Mouse (Mus musculus) ES-Bruce4 (cell line): Measurements from ENCODE around the gene Apbb2. TPM values are rescaled to one million over a fixed set of nuclear protein-coding genes. Genes with fewer than 3 reads are reported as not detected.

Source experiments
- H3K27ac ChIP-seq: 2 replicates; pipeline ENCODE4 v1.5.1; 2012; ENCODE audit warnings: low read length, inconsistent platforms; ENCODE audit not compliant: insufficient read depth
- H3K27me3 ChIP-seq: 2 replicates; pipeline ENCODE4 v1.6.1; 2012; ENCODE audit warnings: mild to moderate bottlenecking, low read length, inconsistent platforms; ENCODE audit not compliant: control insufficient read depth, poor library complexity, insufficient read depth, severe bottlenecking
- H3K36me3 ChIP-seq: 2 replicates; pipeline ENCODE4 v1.6.1; 2012; ENCODE audit warnings: inconsistent platforms, mild to moderate bottlenecking, low read length, moderate library complexity; ENCODE audit not compliant: control insufficient read depth, poor library complexity, insufficient read depth, severe bottlenecking
- H3K4me1 ChIP-seq: one replicate; pipeline ENCODE4 v1.8.1; 2011; ENCODE audit warnings: low read length; ENCODE audit not compliant: control insufficient read depth, insufficient read depth
- H3K4me3 ChIP-seq: 2 replicates; pipeline ENCODE4 v1.5.1; 2011; ENCODE audit warnings: low read depth, mild to moderate bottlenecking, low read length
- H3K9ac ChIP-seq: 2 replicates; pipeline ENCODE4 v1.6.1; 2012; ENCODE audit warnings: low read depth, mild to moderate bottlenecking, inconsistent platforms; ENCODE audit not compliant: poor library complexity, severe bottlenecking
- H3K9me3 ChIP-seq: replicated peaks from 2 replicates; pipeline ENCODE4 v1.6.1; 2012; ENCODE audit warnings: mild to moderate bottlenecking, low read length, inconsistent platforms; ENCODE audit not compliant: control insufficient read depth, poor library complexity, insufficient read depth, severe bottlenecking
- CTCF ChIP-seq: IDR thresholded peaks from one replicate; pipeline ENCODE4 v1.8.1; 2011; ENCODE audit warnings: low read depth, low read length
- EP300 ChIP-seq: IDR thresholded peaks from 2 replicates; pipeline ENCODE4 v1.6.1; 2011; ENCODE audit warnings: low read depth, low read length; ENCODE audit not compliant: insufficient read depth
- POLR2A ChIP-seq: IDR thresholded peaks from one replicate; pipeline ENCODE4 v1.8.1; 2011; ENCODE audit warnings: low read length; ENCODE audit not compliant: insufficient read depth
- polyA plus RNA-seq: library from polyadenylated mRNA; stranded (reverse); fragments of >200 nt; gene quantifications from 2 replicates; pipeline ENCODE4 v1.2.4, GENCODE M21; 2011; ENCODE audit warnings: low read depth; ENCODE audit not compliant: missing spikeins, insufficient read depth, insufficient read length

The Apbb2 gene
- polyA plus RNA-seq, 1 experiment = 39.0 TPM

DNA sequence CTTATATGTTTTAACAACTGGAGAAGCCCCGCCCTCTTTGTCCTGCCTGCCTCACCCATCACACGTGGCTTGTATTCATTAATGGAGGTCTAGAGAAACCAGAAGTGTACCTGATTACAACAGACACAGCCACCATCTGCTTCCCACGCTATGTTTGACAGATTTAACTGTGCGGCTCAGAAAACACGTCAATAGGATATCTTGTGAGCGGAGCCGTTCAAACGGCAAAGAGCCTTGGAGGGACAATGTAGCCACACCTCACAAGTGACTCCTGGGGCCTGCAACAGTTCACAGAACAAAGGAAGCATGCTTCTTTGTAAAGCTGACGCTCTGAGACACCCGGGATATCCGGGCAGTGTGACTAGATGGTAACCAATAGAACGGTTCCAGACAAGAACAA lies 145.0 kb downstream of the Apbb2 start:
- TF ChIP-seq EP300 (no peak), POLR2A (no peak), CTCF (no peak)
- Histone ChIP-seq H3K4me1 (peaks cover 4% of the 10 kb centered on the region), H3K27ac (peak overlapping the region; percentile 74), H3K9ac (peak overlapping the region; percentile 31; the same call in 1 of the 2 replicates), H3K4me3 (no peak overlapping the region; the same call in 1 of the 2 replicates), H3K27me3 (no peaks in the 10 kb centered on the region), H3K36me3 (no peaks in the 10 kb centered on the region), H3K9me3 (no peaks in the 10 kb centered on the region)

- Histone ChIP-seq H3K27ac (0 out of 2 replicates have a peak overlapping the region, but pooled peaks have one; percentile 9), H3K9ac (no peak overlapping the region), H3K27me3 (no peaks in the 10 kb centered on the region), H3K36me3 (no peaks in the 10 kb centered on the region), H3K4me1 (no peaks in the 10 kb centered on the region), H3K9me3 (no peaks in the 10 kb centered on the region), H3K4me3 (no peak overlapping the region)
- TF ChIP-seq POLR2A (no peak), EP300 (no peak), CTCF (no peak)
Observed at GRCm38 (mm10) chr5:66470837-66471236, 147.7 kb downstream of the Apbb2 start.

GRCm38 (mm10) chr5:66469685-66470084 lies 148.9 kb downstream of the Apbb2 start:
- TF ChIP-seq POLR2A (no peak), EP300 (no peak), CTCF (no peak)
- Histone ChIP-seq H3K36me3 (no peaks in the 10 kb centered on the region), H3K27ac (no peak overlapping the region), H3K27me3 (no peaks in the 10 kb centered on the region), H3K4me3 (no peak overlapping the region), H3K9me3 (no peaks in the 10 kb centered on the region), H3K9ac (no peak overlapping the region), H3K4me1 (no peaks in the 10 kb centered on the region)

DNA sequence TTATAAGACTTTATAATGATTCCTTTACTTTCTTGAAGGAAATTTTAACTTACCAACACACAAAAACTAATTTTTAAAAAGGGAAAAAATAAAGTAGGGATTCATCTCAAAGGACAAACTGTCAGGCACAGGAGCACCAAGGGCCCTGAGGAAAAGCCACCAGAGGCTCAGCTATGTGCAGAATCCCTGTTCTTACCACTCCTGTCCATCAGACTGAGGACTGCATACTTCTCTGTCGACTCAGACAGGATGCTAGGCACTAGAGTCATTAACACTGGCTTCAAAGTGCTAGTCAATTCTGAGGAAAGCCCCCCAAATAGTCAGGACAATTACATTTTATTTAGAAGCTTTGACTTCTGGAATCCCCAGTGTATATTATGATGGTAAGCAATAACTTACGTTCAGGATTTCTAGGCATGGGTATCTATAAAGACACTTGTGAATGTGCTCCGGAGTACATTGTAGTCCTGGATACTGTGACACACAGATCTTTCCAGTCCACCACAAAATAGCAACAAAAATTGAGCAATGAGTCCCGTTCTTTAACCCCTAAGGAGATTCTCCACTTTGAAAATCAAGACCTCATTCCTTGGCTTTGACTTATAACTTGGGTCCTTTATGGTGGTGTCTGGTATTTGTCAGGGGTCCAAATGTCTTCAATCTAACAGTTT lies 150.1 kb downstream of the Apbb2 start:
- H3K4me1 ChIP-seq = no peaks in the 10 kb centered on the region
- H3K9me3 ChIP-seq = no peaks in the 10 kb centered on the region
- H3K27me3 ChIP-seq = no peaks in the 10 kb centered on the region
- TF ChIP-seq CTCF = no peak
- TF ChIP-seq POLR2A = no peak
- no peak for TF ChIP-seq EP300
- H3K27ac ChIP-seq = no peak overlapping the region
- no peak overlapping the region for H3K9ac ChIP-seq
- no peaks in the 10 kb centered on the region for H3K36me3 ChIP-seq
- no peak overlapping the region for H3K4me3 ChIP-seq

DNA sequence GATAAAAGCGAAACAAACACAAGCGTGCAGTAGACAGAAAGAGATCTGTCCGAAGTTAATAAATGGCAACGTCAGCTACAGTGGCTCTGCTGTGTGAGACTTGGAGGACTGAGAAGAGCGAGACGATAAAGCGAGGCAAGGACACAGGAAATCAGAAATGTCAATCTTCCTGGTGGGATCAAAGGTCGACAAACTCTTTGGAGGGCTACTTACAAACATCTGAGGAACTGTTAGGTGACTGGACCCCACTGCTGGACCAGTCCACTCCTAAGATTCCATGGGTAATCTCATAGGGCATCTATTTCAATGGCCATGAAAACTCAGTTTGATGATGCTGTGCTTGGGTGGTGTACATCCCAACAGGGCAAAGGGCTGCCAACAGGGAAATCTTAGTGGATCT lies 155.9 kb downstream of the Apbb2 start:
- no peaks in the 10 kb centered on the region for H3K27me3 ChIP-seq
- H3K9ac ChIP-seq = no peak overlapping the region
- H3K36me3 ChIP-seq = no peaks in the 10 kb centered on the region
- TF ChIP-seq POLR2A = no peak
- TF ChIP-seq CTCF = no peak
- TF ChIP-seq EP300 = no peak
- no peak overlapping the region for H3K4me3 ChIP-seq
- H3K27ac ChIP-seq = no peak overlapping the region
- no peaks in the 10 kb centered on the region for H3K9me3 ChIP-seq
- no peaks in the 10 kb centered on the region for H3K4me1 ChIP-seq

DNA sequence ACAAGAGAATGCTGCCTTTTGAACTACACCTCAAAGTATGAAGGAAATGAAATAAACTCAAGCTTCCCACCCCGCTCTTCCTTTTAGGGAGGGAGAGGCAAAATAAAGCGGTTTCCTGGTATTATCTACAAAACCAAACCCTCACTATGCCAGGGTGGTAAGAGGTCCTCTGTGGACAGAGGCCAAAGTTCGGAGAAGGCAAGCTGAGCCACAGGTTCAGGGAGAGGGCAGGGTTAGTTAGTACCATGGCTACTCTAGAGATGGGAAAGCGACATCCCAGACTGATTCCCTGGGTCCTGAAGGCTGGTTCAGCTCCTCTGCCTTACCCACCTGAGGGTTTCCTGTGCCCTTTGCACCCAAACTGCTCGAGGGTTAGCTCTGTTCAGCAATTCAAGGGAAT lies 159.7 kb downstream of the Apbb2 start:
- Histone ChIP-seq H3K9ac (no peak overlapping the region), H3K27me3 (no peaks in the 10 kb centered on the region), H3K4me3 (no peak overlapping the region), H3K4me1 (no peaks in the 10 kb centered on the region), H3K9me3 (no peaks in the 10 kb centered on the region), H3K27ac (no peak overlapping the region), H3K36me3 (no peaks in the 10 kb centered on the region)
- TF ChIP-seq POLR2A = no peak
- TF ChIP-seq CTCF = no peak
- no peak for TF ChIP-seq EP300
